Mouse (Mus musculus): ENCODE data around the gene Gm8947.
"Not testable (repeated sequence)": the region's sequence is repeated elsewhere in the genome, so short reads cannot be mapped to it uniquely, and the experiment has no call there.

DNA sequence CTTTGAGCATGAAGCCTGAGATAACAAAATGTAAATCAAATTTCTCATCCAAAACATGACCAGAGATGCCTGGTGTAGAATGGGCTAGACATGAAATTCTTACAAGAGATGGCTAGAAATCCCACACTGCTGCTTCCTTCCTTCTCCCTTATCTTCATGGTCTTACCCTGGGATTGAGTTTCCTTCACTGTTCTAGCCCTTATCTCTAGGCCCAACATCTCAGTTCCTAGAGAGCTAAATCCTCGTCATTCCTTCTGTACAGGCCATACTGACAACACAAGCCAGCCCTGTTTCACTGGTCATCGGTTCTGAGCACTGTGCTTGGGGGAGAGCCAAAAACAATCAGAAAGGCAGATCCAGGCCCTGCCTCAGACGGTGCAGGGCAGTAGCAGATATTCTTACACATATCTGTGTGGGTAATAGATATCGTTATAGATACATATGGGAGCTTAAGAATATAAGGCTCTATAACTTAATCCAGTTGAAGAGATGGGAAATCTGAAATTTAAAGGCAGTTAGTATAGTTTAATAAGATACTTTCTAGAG lies 5.2 kb upstream of the Gm8947 start:
- TF ChIP-seq CTCF (IDR thresholded peaks at IDR 0.05; ENCODE audit: low read depth, low read length); GATA2 (IDR thresholded peaks at IDR 0.05; ENCODE audit: borderline replicate concordance, low read depth, low read length); GATA1 (IDR thresholded peaks at IDR 0.05; ENCODE audit: borderline replicate concordance, low read length): not testable (repeated sequence)

All from G1E (cell line).